Mouse (Mus musculus): ENCODE data around the gene Tmem266. TPM values are rescaled to one million over a fixed set of nuclear protein-coding genes. Genes with fewer than 3 reads are reported as not detected.

Tmem266 gene
- polyA plus RNA-seq, 1 experiment from 2014 or later, result not detected

GRCm38 (mm10) chr9:55296221-55296620 lies 30.5 kb upstream of the Tmem266 start:
- no peak overlapping the region for H3K9ac ChIP-seq (ENCODE audit: low read length)
- H3K4me3 ChIP-seq (ENCODE audit: control insufficient read depth in 1 of 2, insufficient read depth in 1 of 2, low read depth in 1 of 2, low read length in 2 of 2), result no peak overlapping the region
- ATAC-seq (ENCODE audit: insufficient number of reproducible peaks, insufficient read depth, low FRiP score, low read depth), result no peak
- no peak overlapping the region for H3K4me2 ChIP-seq (ENCODE audit: low read length)
- H3K4me1 ChIP-seq (ENCODE audit: control insufficient read depth in 2 of 2, insufficient read depth in 2 of 2, low read length in 2 of 2), result no peaks in the 10 kb centered on the region
- no peaks in the 10 kb centered on the region for H3K27me3 ChIP-seq (ENCODE audit: control insufficient read depth, insufficient read depth, low read length)
- H3K27ac ChIP-seq (replicated peaks in 1 of 2; ENCODE audit: control insufficient read depth in 1 of 2, insufficient read depth in 1 of 2, low read depth in 2 of 2, low read length in 2 of 2), result no peak overlapping the region
- 59% methylated on average over 2 of the region's 2 CpGs for WGBS
- H3K9me3 ChIP-seq (ENCODE audit: control insufficient read depth, low read length), result no peaks in the 10 kb centered on the region; the same call in 1 of the 2 replicates
- no peaks in the 10 kb centered on the region for H3K36me3 ChIP-seq (ENCODE audit: control insufficient read depth, insufficient read depth, low read length)

- WGBS, result 57% methylated on average over 2 of the region's 2 CpGs
These were observed 19.6 kb upstream of the Tmem266 start for GRCm38 (mm10) chr9:55307066-55307465.

GRCm38 (mm10) chr9:55307557-55307956 lies 19.2 kb upstream of the Tmem266 start:
- WGBS, result 58% methylated on average over 5 of the region's 5 CpGs
- no peaks in the 10 kb centered on the region for H3K9me3 ChIP-seq (ENCODE audit: control insufficient read depth, low read length)
- no peak overlapping the region for H3K4me2 ChIP-seq (ENCODE audit: low read length)
- H3K27me3 ChIP-seq (ENCODE audit: control insufficient read depth, insufficient read depth, low read length), result no peaks in the 10 kb centered on the region
- no peak overlapping the region for H3K27ac ChIP-seq (replicated peaks in 1 of 2; ENCODE audit: control insufficient read depth in 1 of 2, insufficient read depth in 1 of 2, low read depth in 2 of 2, low read length in 2 of 2)
- ATAC-seq (ENCODE audit: insufficient number of reproducible peaks, insufficient read depth, low FRiP score, low read depth), result no peak
- no peak overlapping the region for H3K4me3 ChIP-seq (ENCODE audit: control insufficient read depth in 1 of 2, insufficient read depth in 1 of 2, low read depth in 1 of 2, low read length in 2 of 2)
- H3K36me3 ChIP-seq (ENCODE audit: control insufficient read depth, insufficient read depth, low read length), result no peaks in the 10 kb centered on the region
- H3K4me1 ChIP-seq (ENCODE audit: control insufficient read depth in 2 of 2, insufficient read depth in 2 of 2, low read length in 2 of 2), result no peaks in the 10 kb centered on the region
- H3K9ac ChIP-seq (ENCODE audit: low read length), result no peak overlapping the region

More at GRCm38 (mm10) chr9:55307066-55307465, 19.6 kb upstream of the Tmem266 start:
- ATAC-seq (ENCODE audit: insufficient number of reproducible peaks, insufficient read depth, low FRiP score, low read depth), result no peak
- H3K4me3 ChIP-seq (ENCODE audit: control insufficient read depth in 1 of 2, insufficient read depth in 1 of 2, low read depth in 1 of 2, low read length in 2 of 2), result no peak overlapping the region
- H3K4me1 ChIP-seq (ENCODE audit: control insufficient read depth in 2 of 2, insufficient read depth in 2 of 2, low read length in 2 of 2), result no peaks in the 10 kb centered on the region
- no peak overlapping the region for H3K27ac ChIP-seq (replicated peaks in 1 of 2; ENCODE audit: control insufficient read depth in 1 of 2, insufficient read depth in 1 of 2, low read depth in 2 of 2, low read length in 2 of 2)
- H3K27me3 ChIP-seq (ENCODE audit: control insufficient read depth, insufficient read depth, low read length), result no peaks in the 10 kb centered on the region
- H3K36me3 ChIP-seq (ENCODE audit: control insufficient read depth, insufficient read depth, low read length), result no peaks in the 10 kb centered on the region
- H3K9me3 ChIP-seq (ENCODE audit: control insufficient read depth, low read length), result no peaks in the 10 kb centered on the region
- H3K4me2 ChIP-seq (ENCODE audit: low read length), result no peak overlapping the region
- H3K9ac ChIP-seq (ENCODE audit: low read length), result no peak overlapping the region

- Histone ChIP-seq H3K27me3 (ENCODE audit: control insufficient read depth, insufficient read depth, low read length) (no peaks in the 10 kb centered on the region), H3K27ac (replicated peaks in 1 of 2; ENCODE audit: control insufficient read depth in 1 of 2, insufficient read depth in 1 of 2, low read depth in 2 of 2, low read length in 2 of 2) (no peak overlapping the region), H3K9me3 (ENCODE audit: control insufficient read depth, low read length) (no peaks in the 10 kb centered on the region), H3K36me3 (ENCODE audit: control insufficient read depth, insufficient read depth, low read length) (no peaks in the 10 kb centered on the region), H3K4me1 (ENCODE audit: control insufficient read depth in 2 of 2, insufficient read depth in 2 of 2, low read length in 2 of 2) (no peaks in the 10 kb centered on the region), H3K4me2 (ENCODE audit: low read length) (no peak overlapping the region), H3K4me3 (ENCODE audit: control insufficient read depth in 1 of 2, insufficient read depth in 1 of 2, low read depth in 1 of 2, low read length in 2 of 2) (no peak overlapping the region), H3K9ac (ENCODE audit: low read length) (no peak overlapping the region)
- 74% methylated on average over 5 of the region's 5 CpGs for WGBS
- no peak for ATAC-seq (ENCODE audit: insufficient number of reproducible peaks, insufficient read depth, low FRiP score, low read depth)
These were observed 18.3 kb upstream of the Tmem266 start for GRCm38 (mm10) chr9:55308455-55308854.

- no peak overlapping the region for H3K4me2 ChIP-seq (ENCODE audit: low read length)
- ATAC-seq (ENCODE audit: insufficient number of reproducible peaks, insufficient read depth, low FRiP score, low read depth), result no peak; the same call in 1 of the 2 replicates
- WGBS, result 5% methylated on average over 5 of the region's 5 CpGs
- H3K27me3 ChIP-seq (ENCODE audit: control insufficient read depth, insufficient read depth, low read length), result no peaks in the 10 kb centered on the region
- H3K4me1 ChIP-seq (ENCODE audit: control insufficient read depth in 2 of 2, insufficient read depth in 2 of 2, low read length in 2 of 2), result no peaks in the 10 kb centered on the region
- no peak overlapping the region for H3K9ac ChIP-seq (ENCODE audit: low read length)
- H3K27ac ChIP-seq (replicated peaks in 1 of 2; ENCODE audit: control insufficient read depth in 1 of 2, insufficient read depth in 1 of 2, low read depth in 2 of 2, low read length in 2 of 2), result no peak overlapping the region
- H3K36me3 ChIP-seq (ENCODE audit: control insufficient read depth, insufficient read depth, low read length), result no peaks in the 10 kb centered on the region
- H3K9me3 ChIP-seq (ENCODE audit: control insufficient read depth, low read length), result no peaks in the 10 kb centered on the region
- no peak overlapping the region for H3K4me3 ChIP-seq (ENCODE audit: control insufficient read depth in 1 of 2, insufficient read depth in 1 of 2, low read depth in 1 of 2, low read length in 2 of 2)
These were observed 15.2 kb upstream of the Tmem266 start for GRCm38 (mm10) chr9:55311560-55311959.

GRCm38 (mm10) chr9:55313619-55314261 lies 13.0 kb upstream of the Tmem266 start:
- no peak overlapping the region for H3K4me2 ChIP-seq (ENCODE audit: low read length)
- H3K4me3 ChIP-seq (ENCODE audit: control insufficient read depth in 1 of 2, insufficient read depth in 1 of 2, low read depth in 1 of 2, low read length in 2 of 2), result no peak overlapping the region
- WGBS, result 56% methylated on average over 12 of the region's 12 CpGs
- no peak overlapping the region for H3K27ac ChIP-seq (replicated peaks in 1 of 2; ENCODE audit: control insufficient read depth in 1 of 2, insufficient read depth in 1 of 2, low read depth in 2 of 2, low read length in 2 of 2)
- H3K27me3 ChIP-seq (ENCODE audit: control insufficient read depth, insufficient read depth, low read length), result no peaks in the 10 kb centered on the region
- H3K9ac ChIP-seq (ENCODE audit: low read length), result no peak overlapping the region
- H3K4me1 ChIP-seq (ENCODE audit: control insufficient read depth in 2 of 2, insufficient read depth in 2 of 2, low read length in 2 of 2), result no peaks in the 10 kb centered on the region
- H3K36me3 ChIP-seq (ENCODE audit: control insufficient read depth, insufficient read depth, low read length), result no peaks in the 10 kb centered on the region
- H3K9me3 ChIP-seq (ENCODE audit: control insufficient read depth, low read length), result no peaks in the 10 kb centered on the region
- ATAC-seq (ENCODE audit: insufficient number of reproducible peaks, insufficient read depth, low FRiP score, low read depth), result no peak

GRCm38 (mm10) chr9:55322641-55323040 lies 4.1 kb upstream of the Tmem266 start:
- no peak overlapping the region for H3K27ac ChIP-seq (replicated peaks in 1 of 2; ENCODE audit: control insufficient read depth in 1 of 2, insufficient read depth in 1 of 2, low read depth in 2 of 2, low read length in 2 of 2)
- H3K4me2 ChIP-seq (ENCODE audit: low read length), result no peak overlapping the region
- no peaks in the 10 kb centered on the region; a peak in 1 of 4 replicates for H3K4me1 ChIP-seq (ENCODE audit: control insufficient read depth in 2 of 2, insufficient read depth in 2 of 2, low read length in 2 of 2)
- no peak overlapping the region for H3K9ac ChIP-seq (ENCODE audit: low read length)
- no peak overlapping the region for H3K4me3 ChIP-seq (ENCODE audit: control insufficient read depth in 1 of 2, insufficient read depth in 1 of 2, low read depth in 1 of 2, low read length in 2 of 2)
- WGBS, result 56% methylated on average over 1 of the region's 1 CpGs
- ATAC-seq (ENCODE audit: insufficient number of reproducible peaks, insufficient read depth, low FRiP score, low read depth), result no peak
- no peaks in the 10 kb centered on the region for H3K9me3 ChIP-seq (ENCODE audit: control insufficient read depth, low read length)
- no peaks in the 10 kb centered on the region for H3K36me3 ChIP-seq (ENCODE audit: control insufficient read depth, insufficient read depth, low read length)
- H3K27me3 ChIP-seq (ENCODE audit: control insufficient read depth, insufficient read depth, low read length), result peaks cover 36% of the 10 kb centered on the region

GRCm38 (mm10) chr9:55324085-55324484 lies 2.6 kb upstream of the Tmem266 start:
- peaks cover 50% of the 10 kb centered on the region for H3K27me3 ChIP-seq (ENCODE audit: control insufficient read depth, insufficient read depth, low read length)
- WGBS, result 50% methylated on average over 8 of the region's 8 CpGs
- H3K4me1 ChIP-seq (ENCODE audit: control insufficient read depth in 2 of 2, insufficient read depth in 2 of 2, low read length in 2 of 2), result no peaks in the 10 kb centered on the region; a peak in 1 of 4 replicates
- no peak overlapping the region for H3K27ac ChIP-seq (replicated peaks in 1 of 2; ENCODE audit: control insufficient read depth in 1 of 2, insufficient read depth in 1 of 2, low read depth in 2 of 2, low read length in 2 of 2)
- H3K9ac ChIP-seq (ENCODE audit: low read length), result no peak overlapping the region
- no peaks in the 10 kb centered on the region for H3K9me3 ChIP-seq (ENCODE audit: control insufficient read depth, low read length)
- ATAC-seq (ENCODE audit: insufficient number of reproducible peaks, insufficient read depth, low FRiP score, low read depth), result no peak
- no peaks in the 10 kb centered on the region for H3K36me3 ChIP-seq (ENCODE audit: control insufficient read depth, insufficient read depth, low read length)
- no peak overlapping the region for H3K4me3 ChIP-seq (ENCODE audit: control insufficient read depth in 1 of 2, insufficient read depth in 1 of 2, low read depth in 1 of 2, low read length in 2 of 2)
- H3K4me2 ChIP-seq (ENCODE audit: low read length), result no peak overlapping the region

Data from heart, embryonic 14.5 days (tissue).